Mouse (Mus musculus): Measurements from ENCODE around the gene Tmem106c. TPM values are rescaled to one million over a fixed set of nuclear protein-coding genes. Genes with fewer than 3 reads are reported as not detected.

The Tmem106c gene
- total RNA-seq (2021) (10 to 100 TPM; 10.2 to 11.1 TPM), polyA plus RNA-seq (2012; rRNA removed) (21.9 and 37.0 TPM in 2 replicates)
- long read RNA-seq, transcript Tmem106c-201 (8 exons, 1,623 nt): major isoform, 5 of 17 reads
- long read RNA-seq, partial matches to known transcripts: 1 of 17 reads
- long read RNA-seq, other reads (novel, unspliced or antisense): 7 of 17 reads

- TF ChIP-seq CTCF (IDR thresholded peaks at IDR 0.05) (peak; percentile 94), EP300 (IDR thresholded peaks at IDR 0.05; ENCODE audit: insufficient read depth, low read depth, low read length) (peak; percentile 52), POLR2A (IDR thresholded peaks at IDR 0.05; ENCODE audit: insufficient read depth, low read depth, low read length) (peak; percentile 82)
- intact Hi-C loops (cut with DNase I): loop anchor here (5.0 kb wide), 2 partner anchors 177 to 717 kb away; partner anchors contain the start of genes Amigo2 and Pced1b
- under 1% methylated on average over 67 of the region's 67 CpGs for WGBS
Observed at GRCm38 (mm10) chr15:97963989-97964835, at the start of gene Tmem106c. Gene Tmem106c, plus strand, starts transcription at chr15:97964200.

GRCm38 (mm10) chr15:97914331-97914747 lies 49.7 kb upstream of the Tmem106c start:
- Histone ChIP-seq H3K27ac (no peak overlapping the region), H3K27me3 (ENCODE audit: control insufficient read depth, insufficient read depth, low read length) (no peaks in the 10 kb centered on the region), H3K4me1 (ENCODE audit: control insufficient read depth, insufficient read depth, low read length) (peaks cover 3% of the 10 kb centered on the region), H3K79me2 (replicated peaks; ENCODE audit: control insufficient read depth, insufficient read depth, low read length) (no peaks in the 10 kb centered on the region), H3K4me3 (no peak overlapping the region), H3K9ac (ENCODE audit: low read depth, low read length) (no peak overlapping the region), H3K36me3 (ENCODE audit: control insufficient read depth, insufficient read depth, low read length) (no peaks in the 10 kb centered on the region)
- peak; percentile 35 to 52 for DNase-seq
- 5% methylated on average over 9 of the region's 9 CpGs for WGBS
- TF ChIP-seq POLR2A (IDR thresholded peaks at IDR 0.05; ENCODE audit: insufficient read depth, low read depth, low read length) (no peak), EP300 (IDR thresholded peaks at IDR 0.05; ENCODE audit: insufficient read depth, low read depth, low read length) (no peak), CTCF (IDR thresholded peaks at IDR 0.05) (no peak)
- intact Hi-C loops (cut with DNase I): no loop called here

More at GRCm38 (mm10) chr15:97963989-97964835, at the start of gene Tmem106c:
- Histone ChIP-seq H3K79me2 (replicated peaks; ENCODE audit: control insufficient read depth, insufficient read depth, low read length) (no peaks in the 10 kb centered on the region), H3K27me3 (ENCODE audit: control insufficient read depth, insufficient read depth, low read length) (no peaks in the 10 kb centered on the region), H3K27ac (peak within 1 kb of the TSS; percentile 93), H3K9ac (ENCODE audit: low read depth, low read length) (peak within 1 kb of the TSS; percentile 91), H3K36me3 (ENCODE audit: control insufficient read depth, insufficient read depth, low read length) (no peaks in the 10 kb centered on the region), H3K4me3 (peak within 1 kb of the TSS; percentile 95), H3K4me1 (ENCODE audit: control insufficient read depth, insufficient read depth, low read length) (no peaks in the 10 kb centered on the region)
- peak; percentile 93 to 94 for DNase-seq

GRCm38 (mm10) chr15:97917994-97918393 lies 46.0 kb upstream of the Tmem106c start:
- Histone ChIP-seq H3K4me3 (no peak overlapping the region), H3K4me1 (ENCODE audit: control insufficient read depth, insufficient read depth, low read length) (peaks cover 3% of the 10 kb centered on the region), H3K79me2 (replicated peaks; ENCODE audit: control insufficient read depth, insufficient read depth, low read length) (no peaks in the 10 kb centered on the region), H3K9ac (ENCODE audit: low read depth, low read length) (no peak overlapping the region), H3K27ac (no peak overlapping the region), H3K27me3 (ENCODE audit: control insufficient read depth, insufficient read depth, low read length) (no peaks in the 10 kb centered on the region), H3K36me3 (ENCODE audit: control insufficient read depth, insufficient read depth, low read length) (no peaks in the 10 kb centered on the region)
- intact Hi-C loops (cut with DNase I): no loop called here
- WGBS: 67% methylated on average over 9 of the region's 9 CpGs
- no peak for DNase-seq
- TF ChIP-seq CTCF (IDR thresholded peaks at IDR 0.05) (no peak), EP300 (IDR thresholded peaks at IDR 0.05; ENCODE audit: insufficient read depth, low read depth, low read length) (no peak), POLR2A (IDR thresholded peaks at IDR 0.05; ENCODE audit: insufficient read depth, low read depth, low read length) (no peak)

- Histone ChIP-seq H3K9ac (ENCODE audit: low read depth, low read length) (no peak overlapping the region), H3K27me3 (ENCODE audit: control insufficient read depth, insufficient read depth, low read length) (no peaks in the 10 kb centered on the region), H3K36me3 (ENCODE audit: control insufficient read depth, insufficient read depth, low read length) (no peaks in the 10 kb centered on the region), H3K4me3 (no peak overlapping the region), H3K79me2 (replicated peaks; ENCODE audit: control insufficient read depth, insufficient read depth, low read length) (no peaks in the 10 kb centered on the region), H3K27ac (no peak overlapping the region), H3K4me1 (ENCODE audit: control insufficient read depth, insufficient read depth, low read length) (peaks cover 3% of the 10 kb centered on the region)
- no peak for TF ChIP-seq POLR2A (IDR thresholded peaks at IDR 0.05; ENCODE audit: insufficient read depth, low read depth, low read length)
- no peak for TF ChIP-seq CTCF (IDR thresholded peaks at IDR 0.05)
- no peak for TF ChIP-seq EP300 (IDR thresholded peaks at IDR 0.05; ENCODE audit: insufficient read depth, low read depth, low read length)
- intact Hi-C loops (cut with DNase I): no loop called here
- WGBS: 82% methylated on average over 7 of the region's 7 CpGs
- no peak for DNase-seq
Observed at GRCm38 (mm10) chr15:97919217-97919616, 44.8 kb upstream of the Tmem106c start.

GRCm38 (mm10) chr15:97920306-97920705 lies 43.7 kb upstream of the Tmem106c start:
- H3K27me3 ChIP-seq (ENCODE audit: control insufficient read depth, insufficient read depth, low read length): no peaks in the 10 kb centered on the region
- H3K79me2 ChIP-seq (replicated peaks; ENCODE audit: control insufficient read depth, insufficient read depth, low read length): no peaks in the 10 kb centered on the region
- DNase-seq: no peak
- TF ChIP-seq POLR2A (IDR thresholded peaks at IDR 0.05; ENCODE audit: insufficient read depth, low read depth, low read length) (no peak), CTCF (IDR thresholded peaks at IDR 0.05) (no peak), EP300 (IDR thresholded peaks at IDR 0.05; ENCODE audit: insufficient read depth, low read depth, low read length) (no peak)
- no peak overlapping the region for H3K27ac ChIP-seq
- H3K4me3 ChIP-seq: no peak overlapping the region
- no peak overlapping the region for H3K9ac ChIP-seq (ENCODE audit: low read depth, low read length)
- no peaks in the 10 kb centered on the region for H3K4me1 ChIP-seq (ENCODE audit: control insufficient read depth, insufficient read depth, low read length)
- WGBS: 65% methylated on average over 5 of the region's 5 CpGs
- no peaks in the 10 kb centered on the region for H3K36me3 ChIP-seq (ENCODE audit: control insufficient read depth, insufficient read depth, low read length)
- intact Hi-C loops (cut with DNase I): no loop called here

- intact Hi-C loops (cut with DNase I): no loop called here
- Histone ChIP-seq H3K36me3 (ENCODE audit: control insufficient read depth, insufficient read depth, low read length) (no peaks in the 10 kb centered on the region), H3K4me1 (ENCODE audit: control insufficient read depth, insufficient read depth, low read length) (no peaks in the 10 kb centered on the region), H3K9ac (ENCODE audit: low read depth, low read length) (no peak overlapping the region), H3K79me2 (replicated peaks; ENCODE audit: control insufficient read depth, insufficient read depth, low read length) (no peaks in the 10 kb centered on the region), H3K27me3 (ENCODE audit: control insufficient read depth, insufficient read depth, low read length) (no peaks in the 10 kb centered on the region), H3K4me3 (no peak overlapping the region), H3K27ac (no peak overlapping the region)
- TF ChIP-seq CTCF (IDR thresholded peaks at IDR 0.05) (no peak), POLR2A (IDR thresholded peaks at IDR 0.05; ENCODE audit: insufficient read depth, low read depth, low read length) (no peak), EP300 (IDR thresholded peaks at IDR 0.05; ENCODE audit: insufficient read depth, low read depth, low read length) (no peak)
- DNase-seq: no peak
- WGBS: 85% methylated on average over 9 of the region's 9 CpGs
Observed at GRCm38 (mm10) chr15:97921796-97922195, 42.2 kb upstream of the Tmem106c start.

Measured in heart, adult 2 months (tissue).